Mouse (Mus musculus): ENCODE results near the gene Fzd7.

DNA sequence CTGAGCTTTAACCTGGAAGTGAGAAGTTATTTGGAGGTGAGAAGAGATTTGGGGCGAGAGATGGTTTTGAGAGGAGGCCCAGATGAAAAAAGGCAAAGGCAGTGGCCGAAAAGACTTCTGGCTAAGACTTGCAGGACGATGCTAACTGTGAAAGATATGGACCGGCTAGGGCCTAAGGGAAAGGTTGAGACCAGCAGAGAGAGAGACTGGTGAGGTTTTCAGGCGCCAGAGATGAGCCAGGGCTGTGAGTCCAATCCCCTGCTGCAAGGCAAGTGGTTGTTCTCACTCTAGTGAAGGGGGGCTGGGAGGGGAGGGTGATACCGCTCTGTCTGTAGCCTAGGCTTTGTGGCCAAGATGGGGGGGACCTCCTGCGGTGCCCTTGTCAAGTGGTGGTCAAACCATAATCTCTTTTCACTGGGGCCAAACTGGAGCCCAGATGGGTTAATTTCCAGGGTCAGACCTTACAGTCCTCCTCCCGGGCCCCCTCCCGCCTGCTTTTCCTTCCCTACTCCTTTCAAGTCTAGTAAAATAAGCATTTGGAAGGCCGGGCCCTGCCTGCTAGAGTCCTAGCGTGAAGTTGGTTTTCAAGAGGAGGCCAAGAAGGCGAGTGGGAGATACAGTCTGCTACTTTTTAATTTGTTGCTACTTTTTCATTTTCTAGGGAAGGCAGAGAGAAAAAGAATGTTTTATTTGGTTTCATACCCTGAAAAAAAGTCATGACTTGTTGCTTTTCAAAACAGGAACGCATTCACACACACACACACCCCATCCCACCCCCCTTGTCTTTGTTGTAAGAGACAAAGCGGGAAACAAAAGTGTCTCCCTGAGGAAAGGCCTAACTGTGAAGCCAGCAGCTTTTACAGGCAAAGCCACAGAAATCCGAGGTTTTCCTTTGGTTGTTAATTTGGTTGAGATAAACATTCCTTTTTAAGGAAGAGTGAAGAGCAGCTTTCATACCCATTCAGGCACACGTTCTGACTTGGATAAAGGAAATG, 2.9 kb downstream of the Fzd7 start:
- TF ChIP-seq CTCF (IDR thresholded peaks at IDR 0.05; ENCODE audit: low read depth, low read length): no peak
- TF ChIP-seq POLR2A (IDR thresholded peaks at IDR 0.05; ENCODE audit: extremely low read depth, insufficient read depth, low read length): no peak

Data from liver, adult 2 months (tissue).